Mouse (Mus musculus): ENCODE measurements around the gene Grap.

DNA sequence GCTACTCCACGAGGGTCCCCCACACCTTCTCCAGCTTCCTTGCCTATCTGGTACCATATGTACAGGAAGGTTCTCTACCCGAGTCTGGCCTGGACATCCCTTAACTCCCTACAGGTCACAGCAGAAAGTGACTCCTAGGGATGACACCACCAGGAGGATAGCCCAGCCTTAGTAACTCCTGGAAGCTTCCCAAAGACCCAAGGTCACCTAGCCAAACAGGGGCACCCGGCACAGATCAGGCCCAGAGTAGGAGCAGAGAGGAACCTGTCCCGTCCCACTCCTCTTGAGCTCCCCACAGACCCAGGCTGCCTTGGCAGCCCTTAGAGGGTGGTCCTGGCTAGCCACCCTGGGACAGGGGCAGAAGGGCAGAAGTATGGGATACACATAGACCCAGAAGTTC, 12.3 kb downstream of the Grap start:
- no peak for TF ChIP-seq POLR2A (IDR thresholded peaks at IDR 0.05; ENCODE audit: low read depth, low read length)
- no peak for TF ChIP-seq CTCF (IDR thresholded peaks at IDR 0.05; ENCODE audit: extremely low read depth, insufficient read depth, insufficient read length, insufficient replicate concordance)

Measured in spleen, adult 2 months (tissue).